Mouse (Mus musculus): ENCODE data around the gene Cxcr5.
"Not testable (repeated sequence)": the region's sequence is repeated elsewhere in the genome, so short reads cannot be mapped to it uniquely, and the experiment has no call there.

Gene Cxcr5

DNA sequence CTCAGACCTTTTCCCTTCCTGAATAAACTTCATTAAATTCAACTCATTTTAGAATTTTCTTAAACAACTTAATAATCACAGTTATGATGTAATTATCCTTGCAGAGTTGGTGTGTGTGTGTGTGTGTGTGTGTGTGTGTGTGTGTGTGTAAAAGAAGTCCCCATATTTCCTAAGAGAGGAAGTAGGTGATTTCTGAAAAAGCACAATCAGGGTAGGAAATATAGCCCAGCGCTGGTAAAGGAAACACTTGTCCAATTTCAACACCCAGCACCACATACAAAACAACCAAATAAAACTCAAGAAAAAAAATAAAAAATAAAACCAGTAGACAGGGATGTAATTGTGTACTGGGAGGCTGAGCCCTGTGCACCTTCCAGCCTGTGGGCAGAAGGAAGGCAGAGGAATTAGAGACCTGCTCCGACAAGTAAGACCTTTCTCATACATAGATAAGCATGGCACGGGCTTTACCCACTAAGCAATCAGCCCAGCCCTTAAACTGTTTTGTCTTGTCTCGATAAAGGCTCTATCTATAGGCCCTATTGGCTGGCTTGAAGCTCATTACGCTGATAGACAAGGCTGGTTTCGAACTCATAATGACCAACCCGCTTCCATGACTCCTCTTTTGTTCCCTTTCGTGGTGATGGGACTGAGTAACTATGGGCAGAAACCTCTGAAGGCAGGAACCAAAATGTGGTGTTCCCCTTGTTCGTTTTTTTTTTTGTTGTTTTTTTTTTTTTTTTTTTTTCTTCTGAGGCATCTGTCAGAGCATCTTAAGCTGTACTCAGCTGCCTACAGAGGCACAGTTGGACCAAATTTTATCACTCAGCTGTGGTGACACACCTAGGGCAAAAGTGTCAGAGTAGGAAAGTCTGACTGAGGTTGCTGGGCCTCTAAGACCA, 25.8 kb upstream of the Cxcr5 start:
- no peak for DNase-seq (ENCODE audit: low read depth)

- DNase-seq (ENCODE audit: low read depth), result no peak
Observed at GRCm38 (mm10) chr9:44586640-44587261, 25.1 kb upstream of the Cxcr5 start.

DNA sequence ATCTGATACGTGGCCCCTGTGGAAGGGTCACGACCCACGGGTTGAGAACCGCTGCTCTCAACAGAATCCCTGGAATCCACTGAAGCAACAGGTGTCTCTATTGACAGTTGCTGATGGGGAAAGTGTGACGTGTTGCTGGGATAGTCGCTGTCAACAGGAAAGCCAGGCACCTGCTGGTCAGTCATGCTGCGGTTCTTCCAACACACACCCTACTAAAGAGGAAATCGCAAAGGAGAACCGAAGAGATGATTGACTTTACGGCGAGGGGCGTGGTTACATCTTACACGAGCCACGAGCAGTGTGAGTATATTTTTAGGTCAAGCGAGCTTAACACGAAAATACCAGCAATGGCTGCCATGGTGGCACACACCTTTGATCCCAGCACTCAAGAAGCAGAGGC, 20.7 kb upstream of the Cxcr5 start:
- DNase-seq (ENCODE audit: low read depth), result peak; percentile 81

- DNase-seq (ENCODE audit: low read depth), result peak; percentile 90
Observed at GRCm38 (mm10) chr9:44581423-44581822, 19.7 kb upstream of the Cxcr5 start.

DNA sequence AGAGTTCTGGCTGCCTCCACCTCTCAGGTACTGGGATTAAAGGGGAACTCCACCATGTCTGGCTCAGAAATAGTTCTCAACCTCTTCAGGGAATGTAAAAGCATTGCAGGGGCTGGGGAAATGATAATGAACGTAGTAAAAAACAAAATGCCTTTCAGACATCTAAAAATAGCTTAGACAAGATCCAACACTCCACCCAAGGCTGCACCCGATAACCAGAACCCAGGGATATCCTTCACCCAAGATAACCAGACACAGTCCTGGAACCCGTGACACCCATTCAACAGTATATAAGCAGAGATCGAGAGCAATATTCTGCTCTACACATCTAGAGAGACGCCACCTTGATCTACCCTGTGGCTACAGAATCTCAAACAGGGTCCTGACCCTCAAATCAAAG, 18.4 kb upstream of the Cxcr5 start:
- no peak for DNase-seq (ENCODE audit: low read depth)

GRCm38 (mm10) chr9:44579392-44579791, 17.7 kb upstream of the Cxcr5 start:
- DNase-seq (ENCODE audit: low read depth), result peak; percentile 86

DNA sequence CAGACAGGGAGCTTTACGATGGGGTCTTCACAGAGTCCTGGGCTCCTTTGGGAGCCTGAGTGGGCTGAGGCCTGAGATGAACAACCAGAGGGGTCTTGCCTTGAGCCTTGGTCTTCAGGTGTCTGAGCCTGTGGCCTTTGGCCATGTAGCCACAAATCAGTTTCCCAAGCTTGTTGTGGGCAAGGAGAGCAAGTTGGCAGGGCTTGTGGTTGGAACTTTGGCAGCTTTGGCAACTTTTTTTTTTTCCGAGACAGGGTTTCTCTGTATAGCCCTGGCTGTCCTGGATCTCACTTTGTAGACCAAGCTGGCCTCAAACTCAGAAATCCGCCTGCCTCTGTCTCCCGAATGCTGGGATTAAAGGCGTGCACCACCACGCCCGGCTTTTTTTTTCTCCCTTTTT, 14.4 kb upstream of the Cxcr5 start:
- DNase-seq (ENCODE audit: low read depth), result not testable (repeated sequence)

DNA sequence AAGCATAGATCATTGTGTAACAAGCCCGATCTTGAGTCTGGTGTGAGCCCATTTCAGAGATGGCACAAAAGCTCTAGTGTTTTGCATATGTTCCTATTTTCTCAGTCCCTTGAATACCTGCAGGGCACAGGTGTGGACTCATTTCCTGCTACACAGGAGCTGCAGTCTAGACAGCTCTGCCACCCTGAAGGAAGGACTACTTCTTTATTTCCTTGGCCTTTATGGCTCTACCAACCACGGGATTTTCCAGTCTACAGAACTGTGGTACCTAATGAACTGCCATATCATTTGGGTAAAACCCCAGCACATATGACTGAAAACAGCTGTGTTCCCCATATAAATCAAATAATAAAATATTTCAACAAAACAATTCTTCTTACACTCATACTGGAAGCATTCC, 13.4 kb upstream of the Cxcr5 start:
- DNase-seq (ENCODE audit: low read depth), result no peak

DNA sequence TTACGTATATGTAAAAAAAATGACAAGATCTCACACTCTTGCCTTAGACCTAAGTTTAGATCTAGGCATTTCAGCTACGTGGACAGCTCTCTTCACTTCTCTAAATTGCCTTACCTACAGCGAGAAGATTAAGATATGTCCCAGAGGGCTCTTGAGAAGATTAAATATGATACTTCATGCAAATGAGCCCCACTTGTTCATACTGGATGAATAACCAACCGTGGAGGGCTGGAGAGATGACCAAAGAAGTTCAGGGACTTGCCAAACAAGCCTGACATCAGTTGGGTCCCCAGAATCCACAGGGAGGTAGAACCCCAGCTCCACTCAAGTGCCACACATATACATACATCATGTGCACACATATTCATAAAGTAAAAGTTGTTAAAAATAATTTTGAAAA, 11.6 kb upstream of the Cxcr5 start:
- no peak for DNase-seq (ENCODE audit: low read depth)

DNA sequence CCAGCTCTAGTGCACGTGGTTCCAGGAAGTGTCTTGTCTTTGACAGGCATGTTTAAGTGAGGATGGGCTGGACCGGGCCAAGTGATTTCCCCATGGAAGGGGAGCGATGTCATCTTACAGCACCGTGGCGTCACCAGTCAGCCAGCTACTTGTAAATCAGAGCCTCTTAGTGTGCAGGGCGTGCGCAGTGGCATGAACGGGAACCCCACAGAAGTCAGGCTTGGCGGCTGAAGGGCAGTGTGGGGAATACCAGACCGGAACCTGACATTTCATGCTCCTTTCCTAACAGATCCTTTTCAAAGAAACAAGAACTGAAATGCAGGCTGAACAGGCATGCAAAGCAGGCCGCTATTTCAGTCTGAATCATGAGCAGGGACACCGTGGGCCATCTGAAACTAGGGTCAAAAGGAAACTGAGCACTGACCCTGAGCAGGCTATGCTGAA, 9.3 kb upstream of the Cxcr5 start:
- DNase-seq (ENCODE audit: low read depth), result no peak

GRCm38 (mm10) chr9:44568083-44568455, 6.4 kb upstream of the Cxcr5 start:
- DNase-seq (ENCODE audit: low read depth), result peak; percentile 85

DNA sequence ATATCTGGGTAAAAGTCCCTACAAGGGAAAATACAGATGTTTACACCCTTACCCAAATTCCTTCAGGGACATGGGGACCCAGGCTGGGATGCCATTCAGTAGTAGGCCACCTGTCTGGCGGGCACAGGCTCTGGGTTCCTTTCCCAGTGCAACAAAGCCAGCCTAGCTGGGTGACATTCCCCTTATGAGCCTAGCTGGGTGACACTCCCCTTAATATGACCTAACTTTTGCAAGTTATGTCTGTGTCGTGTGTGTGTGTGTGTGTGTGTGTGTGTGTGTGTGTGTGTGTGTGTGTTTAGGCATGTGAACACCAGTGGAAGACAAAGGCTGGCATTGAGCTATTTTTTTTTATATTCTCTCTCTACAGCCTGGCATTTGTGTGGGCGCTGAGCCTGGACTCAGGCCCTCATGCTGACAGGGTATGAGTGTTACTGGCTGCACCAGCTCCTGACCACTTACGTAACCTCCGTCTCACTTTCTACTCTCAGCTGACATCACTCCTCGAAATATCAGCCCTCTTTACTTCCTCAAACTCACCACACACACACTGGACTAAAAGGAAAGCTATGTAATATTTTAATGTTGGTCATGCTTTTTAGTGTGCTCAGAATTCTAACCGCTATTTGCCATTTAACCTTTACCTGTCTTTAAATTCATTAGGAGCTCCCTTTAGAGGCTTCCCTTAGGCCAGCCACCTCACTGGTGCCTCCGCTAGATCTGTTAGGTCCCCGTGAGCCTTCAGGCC, 5.8 kb upstream of the Cxcr5 start:
- no peak for DNase-seq (ENCODE audit: low read depth)

DNA sequence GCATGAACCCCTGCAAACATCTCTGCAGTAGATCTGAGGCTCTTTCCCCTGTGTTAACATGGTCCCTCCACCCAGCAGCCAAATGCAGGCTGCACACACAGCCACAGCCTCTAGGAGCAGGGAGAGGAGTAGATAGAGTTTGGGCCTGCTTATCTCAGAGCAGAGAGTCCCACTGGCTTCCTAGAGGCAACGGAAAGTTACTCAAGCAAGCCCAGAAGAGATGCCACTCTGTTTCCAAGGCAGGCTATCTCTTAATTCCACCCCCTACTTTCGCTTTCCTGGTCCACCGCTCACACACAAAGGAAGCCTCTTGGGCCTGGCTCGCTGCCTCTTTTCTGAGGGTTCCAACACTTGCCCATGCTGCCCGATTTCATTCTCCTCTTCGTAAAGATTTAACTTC, 3.7 kb upstream of the Cxcr5 start:
- no peak for DNase-seq (ENCODE audit: low read depth)

DNA sequence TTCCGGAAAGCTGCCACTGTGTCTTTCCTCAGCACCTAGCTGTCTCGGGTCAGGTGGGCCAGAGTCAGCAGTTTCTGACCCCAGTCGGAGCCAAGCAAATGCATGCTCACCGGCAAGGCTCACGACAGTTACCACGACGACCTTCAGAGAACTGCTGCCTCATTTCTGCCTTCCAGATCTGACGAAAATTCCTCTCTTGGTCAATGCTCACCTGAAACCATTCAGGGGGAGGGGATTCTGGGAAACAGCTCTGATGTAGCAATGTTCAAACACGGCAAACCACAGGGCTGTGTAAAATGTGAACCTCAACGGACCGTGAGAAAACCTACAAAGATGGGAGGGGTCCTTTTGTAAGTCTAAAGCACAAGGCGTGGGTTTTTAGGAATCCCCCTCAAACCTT, 1.3 kb upstream of the Cxcr5 start:
- peak; percentile 55 for DNase-seq (ENCODE audit: low read depth)

- DNase-seq (ENCODE audit: low read depth), result no peak
Observed at GRCm38 (mm10) chr9:44552161-44552560, 9.5 kb downstream of the Cxcr5 start.

- no peak for DNase-seq (ENCODE audit: low read depth)
Observed at GRCm38 (mm10) chr9:44551138-44551537, 10.5 kb downstream of the Cxcr5 start.

- no peak for DNase-seq (ENCODE audit: low read depth)
Observed at GRCm38 (mm10) chr9:44548412-44549152, 13.1 kb downstream of the Cxcr5 start.

GRCm38 (mm10) chr9:44544986-44545385, 16.7 kb downstream of the Cxcr5 start:
- no peak for DNase-seq (ENCODE audit: low read depth)

GRCm38 (mm10) chr9:44542364-44542763, 19.3 kb downstream of the Cxcr5 start:
- no peak for DNase-seq (ENCODE audit: low read depth)

GRCm38 (mm10) chr9:44540676-44541075, 21.0 kb downstream of the Cxcr5 start:
- DNase-seq (ENCODE audit: low read depth), result no peak

DNA sequence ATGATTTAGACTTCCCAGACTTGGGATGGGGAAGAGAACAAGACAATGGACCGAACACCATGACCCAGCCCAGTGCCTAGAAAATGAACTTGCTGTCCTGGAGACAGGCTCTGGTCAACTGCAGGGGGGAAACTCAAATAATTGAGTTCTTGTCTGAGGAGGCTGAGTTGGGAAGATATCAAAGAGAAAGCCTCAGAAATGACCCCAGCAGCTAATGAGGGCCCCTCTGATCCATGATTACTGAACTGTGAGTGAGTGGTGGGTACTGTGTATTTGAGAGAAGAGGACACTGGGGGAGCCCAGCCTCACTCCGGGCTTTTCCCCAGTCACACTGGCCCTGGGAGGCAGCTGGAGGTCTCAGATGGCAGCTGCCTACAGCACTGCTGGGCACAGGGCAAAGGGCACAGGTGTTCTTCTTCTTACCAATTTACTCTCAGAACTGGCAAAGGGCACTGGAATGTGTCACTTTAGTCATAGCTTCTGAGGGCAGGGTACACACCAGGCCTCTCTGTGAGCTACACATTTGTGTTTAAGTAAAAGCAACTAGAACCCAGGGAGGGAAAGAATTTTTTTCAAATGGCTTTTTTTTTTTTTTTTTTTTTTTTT, 21.8 kb downstream of the Cxcr5 start:
- DNase-seq (ENCODE audit: low read depth), result no peak
